Mouse (Mus musculus): ENCODE results near the gene Bcl10. TPM values are rescaled to one million over a fixed set of nuclear protein-coding genes. Genes with fewer than 3 reads are reported as not detected.

Bcl10 gene
- polyA plus RNA-seq, 1 experiment from 2014 or later: 33.7 TPM

DNA sequence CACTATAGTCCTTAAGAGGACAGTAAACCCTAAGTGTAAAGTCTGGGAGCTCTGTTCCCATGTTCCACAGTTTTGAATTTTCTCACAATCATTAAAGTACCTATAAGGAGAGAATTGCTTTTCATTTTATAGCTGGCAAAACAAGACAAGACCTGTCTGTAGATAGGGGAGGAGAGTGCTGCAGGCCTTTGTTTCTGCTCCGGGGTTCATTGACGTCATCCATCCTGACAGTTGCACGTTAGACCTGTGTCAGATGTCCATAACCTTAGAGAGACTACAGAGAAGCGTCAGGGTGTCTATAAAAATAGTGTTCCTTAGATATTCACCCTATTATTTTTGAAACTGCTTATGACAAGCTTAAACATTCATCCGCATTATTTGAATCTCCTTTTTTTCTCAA lies 2.9 kb downstream of the Bcl10 start:
- WGBS (ENCODE audit: missing documents): 50% methylated on average over 5 of the region's 5 CpGs
- H3K4me3 ChIP-seq (ENCODE audit: inconsistent target): peak overlapping the region; percentile 67
- H3K79me2 ChIP-seq (ENCODE audit: inconsistent target): peaks cover 61% of the 10 kb centered on the region
- peaks cover 3% of the 10 kb centered on the region for H3K36me3 ChIP-seq (ENCODE audit: inconsistent target)
- peak overlapping the region; percentile 81 for H3K27ac ChIP-seq

DNA sequence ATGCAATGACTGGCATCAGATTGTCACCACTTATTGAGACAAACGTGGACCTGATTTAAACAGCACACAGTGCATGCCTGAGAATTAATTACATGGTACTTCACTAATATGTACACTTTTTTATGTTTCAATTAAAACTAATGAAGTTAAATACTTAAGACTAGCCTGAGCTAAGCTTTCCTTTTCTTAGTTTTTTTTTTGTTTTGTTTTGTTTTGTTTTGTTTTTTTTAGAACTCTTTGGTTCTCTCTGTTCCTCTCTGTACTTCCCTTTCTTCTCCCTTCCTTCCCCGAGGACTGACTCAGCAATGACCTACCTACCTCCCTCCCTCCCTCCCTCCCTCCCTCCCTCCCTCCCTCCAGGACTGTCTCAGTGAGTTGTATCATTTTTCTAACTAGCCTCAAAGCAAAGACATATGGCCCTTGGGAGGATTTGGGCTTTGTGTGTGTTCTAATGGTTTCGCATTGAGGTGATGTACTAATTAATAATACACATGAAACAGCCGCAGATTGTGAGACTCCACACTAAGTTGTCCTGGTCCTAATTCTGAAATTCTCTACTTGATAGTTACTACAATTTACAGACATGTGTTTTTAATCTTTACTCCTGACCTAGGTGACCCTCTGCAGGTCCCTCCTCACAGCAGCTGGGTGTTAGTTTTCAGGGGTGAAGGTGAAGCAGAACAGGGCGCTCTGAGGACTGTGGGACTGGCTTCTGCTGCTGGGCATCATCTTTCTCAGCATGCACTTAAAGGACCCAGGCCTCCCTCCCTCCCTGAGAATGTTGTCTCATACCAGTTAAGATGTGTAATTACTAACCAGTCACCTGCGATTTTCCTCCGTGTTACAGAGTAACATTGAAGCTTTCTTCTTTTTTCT lies 7.2 kb downstream of the Bcl10 start:
- no peak overlapping the region for H3K4me3 ChIP-seq (ENCODE audit: inconsistent target)
- peaks cover 92% of the 10 kb centered on the region for H3K79me2 ChIP-seq (ENCODE audit: inconsistent target)
- peak overlapping the region; percentile 57 for H3K27ac ChIP-seq
- peaks cover 34% of the 10 kb centered on the region for H3K36me3 ChIP-seq (ENCODE audit: inconsistent target)
- WGBS (ENCODE audit: missing documents): 76% methylated on average over 6 of the region's 7 CpGs

DNA sequence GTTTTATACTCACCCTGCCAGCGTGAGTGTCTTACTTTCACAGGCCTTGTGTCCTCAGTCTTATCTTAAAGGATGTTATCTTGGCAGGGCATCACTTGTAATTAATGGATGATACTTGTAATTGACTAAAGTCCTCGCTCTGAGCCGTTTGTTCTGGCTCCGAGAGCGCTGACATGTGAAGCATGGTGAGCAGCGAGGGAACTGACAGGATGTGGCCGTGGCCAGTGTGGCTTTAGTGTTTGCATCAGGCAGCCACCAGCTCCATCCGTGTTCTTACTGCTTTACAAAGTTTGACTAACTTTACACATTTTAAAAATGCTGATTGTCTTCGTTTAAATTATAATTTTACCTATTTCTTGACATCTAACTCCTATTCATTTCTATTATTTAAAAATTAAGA lies 11.2 kb downstream of the Bcl10 start:
- WGBS (ENCODE audit: missing documents): 16% methylated on average over 9 of the region's 9 CpGs
- no peak overlapping the region for H3K27ac ChIP-seq
- H3K79me2 ChIP-seq (ENCODE audit: inconsistent target): peaks cover 57% of the 10 kb centered on the region
- no peak overlapping the region for H3K4me3 ChIP-seq (ENCODE audit: inconsistent target)
- peaks cover 34% of the 10 kb centered on the region for H3K36me3 ChIP-seq (ENCODE audit: inconsistent target)

DNA sequence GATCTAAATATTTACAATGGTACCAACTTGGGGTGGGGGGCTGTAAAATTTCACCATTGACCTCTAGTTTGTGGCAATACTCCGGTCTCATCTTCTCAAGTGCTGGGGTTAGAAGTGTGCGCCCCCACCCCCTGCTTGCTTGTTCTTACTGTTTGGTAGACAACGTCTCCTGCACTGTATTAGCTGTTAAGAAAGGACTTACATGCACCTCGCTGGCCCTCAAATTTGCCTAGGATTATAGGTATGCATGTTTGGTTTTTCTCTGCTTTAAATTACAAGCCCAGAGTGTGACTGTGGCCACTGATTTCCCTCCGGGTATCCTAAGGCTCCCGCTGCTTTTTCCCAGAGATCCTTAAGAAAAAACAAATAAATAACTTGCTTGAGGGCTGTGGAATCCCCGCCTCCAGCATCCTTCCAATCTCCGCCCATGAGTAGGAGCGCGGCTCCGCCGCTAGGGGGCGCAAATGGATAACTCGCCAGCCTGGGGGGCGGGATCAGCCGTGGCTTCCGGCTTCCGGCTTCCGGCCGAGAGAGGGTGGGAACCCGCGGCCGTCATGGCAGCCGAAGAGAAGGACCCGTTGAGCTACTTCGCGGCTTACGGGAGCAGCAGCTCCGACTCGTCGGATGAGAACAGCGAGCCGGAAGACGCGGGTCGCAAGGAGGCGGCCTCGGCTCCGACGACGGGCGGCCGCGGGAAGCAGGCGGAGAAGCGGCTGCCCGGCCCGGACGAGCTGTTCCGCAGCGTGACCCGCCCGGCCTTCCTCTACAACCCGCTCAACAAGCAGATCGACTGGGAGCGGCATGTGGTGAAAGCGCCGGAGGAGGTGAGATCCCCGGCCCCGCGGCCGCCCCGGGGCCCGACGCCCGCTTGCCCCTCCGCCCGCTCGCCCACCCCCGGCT lies 15.2 kb downstream of the Bcl10 start, which contains the start of gene 2410004B18Rik:
Gene 2410004B18Rik (plus strand): TSS at position 510 of the 900 bp plus-strand sequence.
- Histone ChIP-seq H3K79me2 (ENCODE audit: inconsistent target) (peaks cover 57% of the 10 kb centered on the region), H3K4me3 (ENCODE audit: inconsistent target) (peak within 1 kb of the TSS; percentile 59), H3K27ac (no peak within 1 kb of the TSS), H3K36me3 (ENCODE audit: inconsistent target) (peaks cover 20% of the 10 kb centered on the region; the same call in 1 of the 2 replicates)
- WGBS (ENCODE audit: missing documents): 2% methylated on average over 66 of the region's 70 CpGs

DNA sequence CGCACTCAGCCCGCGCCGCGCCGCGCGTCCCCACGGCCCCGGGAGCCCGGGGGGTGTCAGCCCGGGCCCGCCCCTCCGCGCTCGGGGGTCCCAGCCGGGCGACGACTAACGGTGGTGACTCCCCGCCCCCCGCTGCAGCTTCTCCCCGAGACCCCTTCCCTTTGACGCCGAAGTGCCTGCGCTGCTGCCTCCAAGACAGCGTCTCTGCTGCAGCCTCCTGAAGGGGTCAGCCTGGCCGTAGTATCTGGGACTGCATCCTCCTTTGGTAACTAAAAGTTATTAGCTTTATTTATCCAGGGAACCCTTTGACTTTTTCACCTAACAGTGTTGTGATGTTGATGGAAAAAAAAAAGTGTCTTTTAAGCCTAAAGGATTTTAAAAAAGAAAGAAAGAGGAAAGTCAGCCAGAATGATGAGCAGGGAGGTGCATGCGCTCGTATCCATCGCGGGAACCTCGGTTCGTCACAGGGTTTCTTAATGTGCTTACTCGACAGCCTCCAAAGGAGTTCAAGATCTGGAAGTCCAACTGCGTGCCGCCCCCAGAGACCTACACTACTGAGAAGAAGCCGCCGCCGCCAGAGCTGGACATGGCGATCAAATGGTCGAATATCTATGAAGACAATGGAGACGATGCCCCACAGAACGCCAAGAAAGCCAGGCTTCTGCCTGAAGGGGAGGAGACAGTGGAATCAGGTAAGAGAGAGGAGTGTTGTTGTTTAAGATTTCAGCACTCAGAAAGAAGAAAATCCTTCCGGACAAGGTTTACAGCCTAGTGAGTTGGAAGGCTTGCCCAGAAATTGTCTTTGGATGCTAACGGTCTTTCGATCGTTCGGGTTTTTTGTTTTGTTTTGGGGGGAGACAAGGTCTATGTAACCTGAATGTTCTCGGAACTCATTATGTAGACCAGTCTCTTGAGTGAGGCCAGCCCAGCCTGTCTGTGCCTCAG lies 16.1 kb downstream of the Bcl10 start:
- H3K4me3 ChIP-seq (ENCODE audit: inconsistent target): peak overlapping the region; percentile 59
- peaks cover 22% of the 10 kb centered on the region for H3K36me3 ChIP-seq (ENCODE audit: inconsistent target)
- WGBS (ENCODE audit: missing documents): 30% methylated on average over 42 of the region's 50 CpGs
- peaks cover 55% of the 10 kb centered on the region for H3K79me2 ChIP-seq (ENCODE audit: inconsistent target)
- no peak overlapping the region for H3K27ac ChIP-seq

DNA sequence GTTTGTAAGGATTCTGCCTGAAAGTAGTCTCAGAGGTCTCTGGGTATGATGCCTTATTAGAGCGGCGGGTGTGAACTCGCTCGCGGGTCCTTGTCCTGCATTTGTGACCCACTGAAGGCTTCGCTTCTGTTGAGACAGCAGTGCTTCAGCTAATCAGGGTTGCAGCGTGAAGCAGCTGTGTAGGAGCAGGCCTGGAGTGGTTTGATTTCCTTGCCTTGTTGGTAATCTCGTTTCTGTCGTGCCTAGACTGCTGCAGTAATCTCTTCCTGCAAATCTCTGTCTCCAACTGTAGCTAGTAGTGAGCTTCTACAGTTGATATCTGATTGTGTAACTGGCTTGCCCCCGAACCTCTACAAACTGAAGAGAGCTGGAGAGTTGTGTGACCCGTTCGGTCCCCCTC lies 16.8 kb downstream of the Bcl10 start:
- WGBS (ENCODE audit: missing documents): 72% methylated on average over 12 of the region's 12 CpGs
- H3K36me3 ChIP-seq (ENCODE audit: inconsistent target): peaks cover 24% of the 10 kb centered on the region

DNA sequence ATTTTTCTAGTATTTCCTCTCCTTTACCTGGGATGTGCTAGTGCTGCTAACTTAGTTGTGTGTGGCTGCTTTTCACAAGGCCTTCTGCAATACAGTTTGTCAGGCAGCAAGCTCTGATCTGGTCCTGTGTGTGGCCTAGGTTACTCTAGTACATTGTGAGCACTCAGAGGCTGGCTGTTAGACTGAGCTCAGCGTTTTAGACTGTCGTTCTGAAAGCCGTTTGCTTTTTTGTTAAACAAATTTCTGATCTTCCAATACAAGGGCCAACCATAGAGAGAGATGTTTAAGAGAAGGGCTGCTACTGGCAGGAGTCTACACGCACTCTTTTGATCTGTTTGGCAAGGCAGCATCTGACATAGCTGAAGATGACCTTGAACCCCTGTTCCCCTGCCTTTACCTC lies 17.4 kb downstream of the Bcl10 start:
- Histone ChIP-seq H3K36me3 (ENCODE audit: inconsistent target) (peaks cover 30% of the 10 kb centered on the region), H3K4me3 (ENCODE audit: inconsistent target) (no peak overlapping the region), H3K27ac (no peak overlapping the region), H3K79me2 (ENCODE audit: inconsistent target) (peaks cover 52% of the 10 kb centered on the region)
- WGBS (ENCODE audit: missing documents): 91% methylated on average over 4 of the region's 4 CpGs

More for the DNA sequence above, 16.8 kb downstream of the Bcl10 start:
- H3K79me2 ChIP-seq (ENCODE audit: inconsistent target): peaks cover 52% of the 10 kb centered on the region
- H3K27ac ChIP-seq: no peak overlapping the region
- peak overlapping the region; percentile 59; the same call in 1 of the 2 replicates for H3K4me3 ChIP-seq (ENCODE audit: inconsistent target)

DNA sequence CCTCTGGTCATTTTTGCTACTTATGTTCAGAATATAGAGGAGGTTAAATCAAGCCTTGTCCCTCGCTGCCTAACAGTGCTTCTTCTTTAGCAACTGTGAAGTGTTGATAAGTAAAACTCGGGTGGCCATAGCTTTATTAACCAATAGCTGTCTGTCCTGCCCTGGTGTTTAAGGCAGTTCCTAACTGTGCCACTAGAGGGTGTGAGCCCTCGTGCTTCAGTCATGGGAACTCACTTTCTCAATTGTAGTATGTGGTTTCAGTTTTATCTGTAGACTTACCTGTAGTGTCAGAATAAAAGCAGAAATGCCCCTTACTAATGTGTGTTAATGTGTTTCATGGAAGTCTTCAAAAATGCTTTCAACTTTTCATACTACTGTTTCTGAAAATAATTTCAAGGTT lies 19.4 kb downstream of the Bcl10 start:
- Histone ChIP-seq H3K79me2 (ENCODE audit: inconsistent target) (peaks cover 52% of the 10 kb centered on the region), H3K4me3 (ENCODE audit: inconsistent target) (no peak overlapping the region), H3K27ac (no peak overlapping the region), H3K36me3 (ENCODE audit: inconsistent target) (peaks cover 31% of the 10 kb centered on the region)
- WGBS (ENCODE audit: missing documents): 4% methylated on average over 3 of the region's 3 CpGs

DNA sequence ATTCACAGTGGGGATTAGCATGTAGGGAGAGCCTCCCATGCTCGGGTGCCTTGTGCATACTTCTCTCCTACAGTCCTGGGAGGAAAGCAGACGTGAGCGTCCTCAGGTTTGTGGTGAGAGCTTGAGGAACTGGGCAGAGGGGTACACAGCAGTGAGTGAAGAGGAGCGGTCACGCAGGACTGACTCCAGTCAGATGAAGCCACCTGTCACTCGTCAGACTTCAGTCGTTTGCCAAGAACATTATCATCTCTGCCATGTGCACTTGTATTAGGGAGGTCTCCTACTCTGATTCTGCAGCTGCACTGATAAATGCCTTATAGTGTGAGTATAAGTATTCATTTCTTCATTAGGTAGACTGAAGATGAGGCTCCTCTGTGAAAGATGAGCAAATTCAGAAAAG lies 21.7 kb downstream of the Bcl10 start:
- Histone ChIP-seq H3K4me3 (ENCODE audit: inconsistent target) (no peak overlapping the region), H3K27ac (no peak overlapping the region), H3K79me2 (ENCODE audit: inconsistent target) (peaks cover 42% of the 10 kb centered on the region), H3K36me3 (ENCODE audit: inconsistent target) (peaks cover 31% of the 10 kb centered on the region)
- WGBS (ENCODE audit: missing documents): 96% methylated on average over 6 of the region's 7 CpGs

DNA sequence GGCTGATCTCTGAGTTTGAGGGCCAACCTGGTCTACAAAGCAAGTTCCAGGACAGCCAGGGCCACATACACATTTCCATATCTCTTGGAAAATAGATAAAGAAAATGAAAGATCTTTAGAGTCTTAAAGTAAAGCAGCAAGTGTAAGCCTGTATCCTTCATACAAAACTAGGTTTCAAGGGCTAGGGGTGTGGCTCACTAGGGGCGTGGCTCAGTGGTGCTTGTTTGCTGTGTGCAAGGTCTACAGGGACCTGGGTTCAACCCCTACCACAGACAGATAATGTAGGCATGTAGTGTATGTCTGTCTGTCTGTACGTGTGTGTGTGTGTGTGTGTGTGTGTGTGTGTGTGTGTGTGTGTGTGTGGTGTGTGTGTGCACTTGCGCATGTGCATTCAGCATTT lies 23.3 kb downstream of the Bcl10 start:
- peaks cover 31% of the 10 kb centered on the region for H3K36me3 ChIP-seq (ENCODE audit: inconsistent target)
- 85% methylated on average over 2 of the region's 3 CpGs for WGBS (ENCODE audit: missing documents)
- H3K79me2 ChIP-seq (ENCODE audit: inconsistent target): peaks cover 26% of the 10 kb centered on the region
- H3K4me3 ChIP-seq (ENCODE audit: inconsistent target): no peak overlapping the region
- no peak overlapping the region for H3K27ac ChIP-seq

DNA sequence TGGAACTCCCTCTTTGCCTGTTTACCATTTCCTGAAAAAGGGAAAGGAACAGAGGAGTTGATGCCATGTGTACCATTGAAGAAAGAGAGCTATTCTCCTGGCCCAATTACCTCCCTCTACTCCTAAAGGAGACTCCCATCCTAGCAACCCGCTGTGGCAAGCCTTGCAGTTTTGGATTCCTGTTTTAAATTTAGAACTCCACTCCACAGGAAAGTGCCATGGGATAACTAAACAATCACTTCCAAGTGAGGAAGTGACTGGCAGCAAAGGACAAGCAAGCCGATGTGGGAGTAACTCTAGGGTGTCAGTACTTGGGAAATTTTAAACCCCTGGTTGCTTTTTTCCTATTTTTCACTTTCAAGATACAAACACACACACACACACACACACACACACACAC lies 24.1 kb downstream of the Bcl10 start:
- 79% methylated on average over 2 of the region's 2 CpGs for WGBS (ENCODE audit: missing documents)
- Histone ChIP-seq H3K79me2 (ENCODE audit: inconsistent target) (peaks cover 18% of the 10 kb centered on the region), H3K36me3 (ENCODE audit: inconsistent target) (peaks cover 26% of the 10 kb centered on the region), H3K4me3 (ENCODE audit: inconsistent target) (no peak overlapping the region), H3K27ac (no peak overlapping the region)

DNA sequence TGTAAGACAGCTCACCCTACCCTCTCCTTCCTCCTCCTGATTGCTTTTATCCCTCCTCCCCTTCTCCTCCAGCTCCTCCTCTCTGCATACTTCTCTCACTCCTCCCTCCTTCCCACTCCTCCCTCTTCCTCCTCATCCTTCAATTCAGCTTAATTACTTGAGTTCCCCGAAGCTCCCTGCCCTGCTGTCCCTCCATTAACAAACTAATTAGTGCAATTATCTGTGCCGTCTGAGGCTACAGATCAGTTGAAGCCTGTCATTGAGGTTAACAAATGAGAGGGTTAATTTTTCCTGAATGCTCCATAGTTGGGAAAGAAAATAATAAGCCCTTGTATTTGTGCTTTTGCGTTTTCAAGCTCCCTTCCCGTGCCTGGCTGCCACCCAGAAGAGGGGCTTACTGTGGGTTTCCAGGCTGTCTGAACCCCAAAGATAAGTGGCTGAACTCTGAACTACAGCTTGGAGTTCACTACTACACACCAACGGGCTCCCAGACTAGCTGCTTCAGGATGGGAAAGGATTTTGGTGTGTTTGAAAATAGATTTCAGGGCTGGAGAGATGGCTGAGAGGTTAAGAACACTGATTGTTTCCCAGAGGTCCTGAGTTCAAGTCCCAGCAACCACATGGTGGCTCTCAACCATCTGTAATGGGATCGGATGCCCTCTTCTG lies 25.1 kb downstream of the Bcl10 start:
- WGBS (ENCODE audit: missing documents): 64% methylated on average over 6 of the region's 6 CpGs
- Histone ChIP-seq H3K27ac (no peak overlapping the region), H3K36me3 (ENCODE audit: inconsistent target) (peaks cover 23% of the 10 kb centered on the region), H3K79me2 (ENCODE audit: inconsistent target) (peaks cover 8% of the 10 kb centered on the region), H3K4me3 (ENCODE audit: inconsistent target) (no peak overlapping the region)

DNA sequence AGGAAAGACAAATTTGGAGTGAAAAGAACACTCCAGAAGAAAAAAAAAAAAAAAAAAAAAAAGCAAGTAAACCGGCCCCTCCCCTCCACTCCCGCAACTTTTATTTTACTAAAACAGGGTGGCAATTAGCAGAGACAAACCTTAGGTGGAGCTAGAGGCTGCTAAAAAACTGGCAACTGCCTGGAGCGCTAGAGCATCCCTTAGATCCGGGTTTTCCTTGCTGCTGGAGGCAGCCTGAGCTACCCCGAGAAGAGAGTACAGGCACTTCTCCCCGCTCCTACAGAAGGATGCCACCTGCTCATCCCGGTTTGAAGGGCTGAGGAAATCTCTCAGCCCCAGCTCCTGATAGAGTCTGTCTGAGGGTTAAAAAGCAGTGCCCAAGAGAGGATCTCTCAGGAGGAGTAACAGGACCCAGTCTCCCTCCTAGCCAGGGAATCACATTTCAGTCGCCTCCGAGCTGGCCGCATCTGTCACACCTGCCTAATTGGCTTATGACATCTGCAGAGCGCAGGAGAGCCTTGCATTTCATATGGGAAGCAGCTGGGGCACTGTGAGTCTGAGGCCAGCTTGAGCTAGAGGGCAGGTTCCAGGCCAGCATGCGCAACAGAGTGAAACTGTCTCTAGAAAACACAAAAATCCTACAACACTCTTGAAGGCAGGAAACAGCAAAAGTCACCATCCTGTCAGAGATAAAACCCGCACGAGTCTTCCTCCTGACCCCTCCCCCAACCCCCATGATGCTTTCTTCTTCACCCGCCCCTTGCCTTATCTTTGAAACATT lies 27.6 kb downstream of the Bcl10 start:
- WGBS (ENCODE audit: missing documents): 31% methylated on average over 15 of the region's 15 CpGs
- Histone ChIP-seq H3K36me3 (ENCODE audit: inconsistent target) (no peaks in the 10 kb centered on the region), H3K4me3 (ENCODE audit: inconsistent target) (no peak overlapping the region), H3K79me2 (ENCODE audit: inconsistent target) (no peaks in the 10 kb centered on the region), H3K27ac (no peak overlapping the region)
